Mouse (Mus musculus) ES-Bruce4 (cell line): ENCODE data around the gene Acox2. TPM values are rescaled to one million over a fixed set of nuclear protein-coding genes. Genes with fewer than 3 reads are reported as not detected.

Experiments used
- H3K27ac ChIP-seq: 2 replicates; pipeline ENCODE4 v1.5.1; 2012; ENCODE audit warnings: low read length, inconsistent platforms; ENCODE audit not compliant: insufficient read depth
- H3K27me3 ChIP-seq: 2 replicates; pipeline ENCODE4 v1.6.1; 2012; ENCODE audit warnings: mild to moderate bottlenecking, low read length, inconsistent platforms; ENCODE audit not compliant: control insufficient read depth, poor library complexity, insufficient read depth, severe bottlenecking
- H3K36me3 ChIP-seq: 2 replicates; pipeline ENCODE4 v1.6.1; 2012; ENCODE audit warnings: inconsistent platforms, mild to moderate bottlenecking, low read length, moderate library complexity; ENCODE audit not compliant: control insufficient read depth, poor library complexity, insufficient read depth, severe bottlenecking
- H3K4me1 ChIP-seq: one replicate; pipeline ENCODE4 v1.8.1; 2011; ENCODE audit warnings: low read length; ENCODE audit not compliant: control insufficient read depth, insufficient read depth
- H3K4me3 ChIP-seq: 2 replicates; pipeline ENCODE4 v1.5.1; 2011; ENCODE audit warnings: low read depth, mild to moderate bottlenecking, low read length
- H3K9ac ChIP-seq: 2 replicates; pipeline ENCODE4 v1.6.1; 2012; ENCODE audit warnings: low read depth, mild to moderate bottlenecking, inconsistent platforms; ENCODE audit not compliant: poor library complexity, severe bottlenecking
- H3K9me3 ChIP-seq: replicated peaks from 2 replicates; pipeline ENCODE4 v1.6.1; 2012; ENCODE audit warnings: mild to moderate bottlenecking, low read length, inconsistent platforms; ENCODE audit not compliant: control insufficient read depth, poor library complexity, insufficient read depth, severe bottlenecking
- CTCF ChIP-seq: IDR thresholded peaks from one replicate; pipeline ENCODE4 v1.8.1; 2011; ENCODE audit warnings: low read depth, low read length
- EP300 ChIP-seq: IDR thresholded peaks from 2 replicates; pipeline ENCODE4 v1.6.1; 2011; ENCODE audit warnings: low read depth, low read length; ENCODE audit not compliant: insufficient read depth
- POLR2A ChIP-seq: IDR thresholded peaks from one replicate; pipeline ENCODE4 v1.8.1; 2011; ENCODE audit warnings: low read length; ENCODE audit not compliant: insufficient read depth
- polyA plus RNA-seq: library from polyadenylated mRNA; stranded (reverse); fragments of >200 nt; gene quantifications from 2 replicates; pipeline ENCODE4 v1.2.4, GENCODE M21; 2011; ENCODE audit warnings: low read depth; ENCODE audit not compliant: missing spikeins, insufficient read depth, insufficient read length

Acox2 gene
- polyA plus RNA-seq, 1 experiment: not detected

GRCm38 (mm10) chr14:8232155-8232910 is 26.8 kb downstream of the Acox2 start:
- Histone ChIP-seq H3K4me1 (no peaks in the 10 kb centered on the region), H3K9ac (no peak overlapping the region), H3K9me3 (no peaks in the 10 kb centered on the region), H3K4me3 (no peak overlapping the region), H3K27ac (no peak overlapping the region), H3K27me3 (no peaks in the 10 kb centered on the region), H3K36me3 (no peaks in the 10 kb centered on the region)
- TF ChIP-seq EP300 (no peak), POLR2A (no peak), CTCF (no peak)

GRCm38 (mm10) chr14:8229367-8230019 is 29.7 kb downstream of the Acox2 start:
- Histone ChIP-seq H3K27ac (no peak overlapping the region), H3K9ac (no peak overlapping the region), H3K9me3 (no peaks in the 10 kb centered on the region), H3K4me3 (no peak overlapping the region), H3K36me3 (no peaks in the 10 kb centered on the region), H3K27me3 (no peaks in the 10 kb centered on the region), H3K4me1 (no peaks in the 10 kb centered on the region)
- TF ChIP-seq POLR2A (no peak), CTCF (no peak), EP300 (no peak)

GRCm38 (mm10) chr14:8224805-8225204 is 34.3 kb downstream of the Acox2 start:
- no peak for TF ChIP-seq CTCF
- no peak for TF ChIP-seq EP300
- no peak for TF ChIP-seq POLR2A
- Histone ChIP-seq H3K27me3 (no peaks in the 10 kb centered on the region), H3K9me3 (no peaks in the 10 kb centered on the region), H3K4me3 (no peak overlapping the region), H3K27ac (no peak overlapping the region), H3K36me3 (peaks cover 21% of the 10 kb centered on the region), H3K4me1 (no peaks in the 10 kb centered on the region), H3K9ac (no peak overlapping the region)

DNA sequence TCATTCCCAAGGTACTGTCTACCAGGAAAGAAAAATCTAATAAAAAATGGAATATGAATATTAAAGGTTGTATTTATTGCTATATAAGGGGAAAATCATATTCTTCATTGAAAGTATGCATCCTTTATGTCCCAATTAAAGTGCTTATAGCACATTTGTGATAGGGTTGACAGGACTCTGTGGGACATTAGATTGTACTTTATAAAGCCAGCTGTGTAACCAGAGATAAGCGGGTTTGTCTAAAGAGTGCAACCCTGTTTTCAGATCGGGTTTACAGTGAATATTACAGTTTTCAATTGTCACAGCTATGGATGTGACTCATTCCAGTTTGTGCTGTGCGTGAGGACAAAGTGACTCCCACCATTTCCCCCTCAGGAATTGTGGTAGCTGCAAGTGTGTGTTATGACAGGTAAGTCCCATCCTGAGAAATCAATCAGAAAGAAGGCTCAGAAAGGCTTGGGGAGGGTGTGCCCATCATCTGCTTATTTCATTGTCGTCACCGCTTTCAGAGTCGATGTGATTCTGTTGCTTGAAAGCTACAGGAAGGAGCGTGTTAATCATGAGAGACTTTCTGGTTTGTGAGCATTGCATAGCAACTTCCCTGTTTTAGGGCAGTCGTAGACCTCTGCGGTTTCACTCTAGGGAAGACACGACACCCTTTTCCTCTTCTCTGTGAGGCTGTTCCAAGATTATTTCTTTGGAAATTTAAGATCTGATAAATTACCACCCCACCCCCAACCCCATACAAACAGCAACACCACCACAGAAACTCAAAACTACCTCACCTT is 35.5 kb downstream of the Acox2 start:
- peaks cover 1% of the 10 kb centered on the region for H3K4me1 ChIP-seq
- H3K27ac ChIP-seq: no peak overlapping the region
- H3K27me3 ChIP-seq: no peaks in the 10 kb centered on the region
- peaks cover 21% of the 10 kb centered on the region for H3K36me3 ChIP-seq
- no peak overlapping the region for H3K9ac ChIP-seq
- no peaks in the 10 kb centered on the region for H3K9me3 ChIP-seq
- no peak for TF ChIP-seq CTCF
- no peak for TF ChIP-seq POLR2A
- no peak for TF ChIP-seq EP300
- no peak overlapping the region for H3K4me3 ChIP-seq

GRCm38 (mm10) chr14:8222561-8222960 is 36.6 kb downstream of the Acox2 start:
- no peaks in the 10 kb centered on the region for H3K27me3 ChIP-seq
- H3K4me3 ChIP-seq: no peak overlapping the region
- H3K4me1 ChIP-seq: peaks cover 1% of the 10 kb centered on the region
- no peak overlapping the region for H3K9ac ChIP-seq
- H3K9me3 ChIP-seq: no peaks in the 10 kb centered on the region
- TF ChIP-seq CTCF: no peak
- no peak for TF ChIP-seq POLR2A
- peaks cover 21% of the 10 kb centered on the region for H3K36me3 ChIP-seq
- no peak overlapping the region for H3K27ac ChIP-seq
